Mouse (Mus musculus) thymus, postnatal 14 days (tissue): ENCODE data around the gene Grm1.

Source experiments
- DNase-seq: peaks from one replicate; pipeline ENCODE4 v3.0.0; 2021

The Grm1 gene

DNA sequence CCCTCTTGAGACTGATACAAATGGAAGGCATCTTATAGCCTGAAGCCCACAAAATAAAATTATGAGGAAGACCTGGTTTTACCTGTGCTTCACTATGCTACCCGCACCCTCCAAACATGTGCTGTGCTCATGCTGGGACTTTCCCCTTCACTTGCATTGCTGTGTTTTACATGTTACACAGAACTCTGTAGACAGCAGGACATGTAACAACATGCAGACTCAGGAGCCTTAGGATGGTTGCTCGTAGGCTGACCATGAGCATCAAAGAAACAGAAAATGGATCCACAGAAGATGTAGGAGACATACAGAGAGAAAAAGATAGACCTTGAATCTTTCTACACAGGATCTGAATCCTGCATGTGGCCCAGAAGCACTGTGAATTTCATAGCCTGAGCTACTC is 371.8 kb downstream of the Grm1 start:
- DNase-seq: no peak

GRCm38 (mm10) chr10:10708031-10708430 is 374.1 kb downstream of the Grm1 start:
- no peak for DNase-seq

DNA sequence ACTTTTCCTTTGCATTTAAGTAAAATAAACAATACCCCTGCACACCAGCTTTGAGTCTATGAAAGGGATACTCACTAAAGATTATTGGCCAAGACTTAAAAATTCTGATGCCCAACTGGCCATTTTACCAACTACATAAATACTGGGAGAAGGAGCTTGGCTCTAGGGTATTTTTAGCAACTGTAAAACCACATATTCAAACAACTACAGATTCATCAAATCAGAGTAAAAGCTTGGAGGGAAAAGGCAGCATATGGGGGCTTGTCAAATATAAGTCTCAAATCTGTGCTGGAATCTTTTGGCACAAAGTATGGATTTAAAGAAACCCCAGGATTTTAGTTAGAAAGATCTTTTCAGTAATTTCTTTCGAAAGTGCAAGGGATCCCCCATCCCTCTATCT is 380.8 kb downstream of the Grm1 start:
- DNase-seq: no peak

DNA sequence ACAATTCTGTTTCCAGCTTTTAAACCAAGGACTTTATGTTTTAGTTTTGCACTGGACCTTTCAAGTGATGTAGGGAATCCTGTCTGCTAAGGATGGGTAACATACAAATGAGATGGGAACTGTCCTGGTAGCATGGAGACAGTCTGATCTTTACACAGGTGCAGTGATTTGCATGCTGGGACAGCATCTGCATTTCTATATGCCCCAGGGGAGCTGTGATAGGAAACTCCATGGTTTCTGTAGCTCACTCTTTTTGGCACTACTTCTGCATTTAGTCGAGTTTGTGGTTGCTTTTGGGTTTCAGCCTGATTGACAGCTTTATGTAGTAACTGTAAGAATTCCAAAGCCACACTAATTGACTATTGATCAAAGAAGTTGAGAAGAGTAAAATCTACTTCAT is 381.3 kb downstream of the Grm1 start:
- no peak for DNase-seq

DNA sequence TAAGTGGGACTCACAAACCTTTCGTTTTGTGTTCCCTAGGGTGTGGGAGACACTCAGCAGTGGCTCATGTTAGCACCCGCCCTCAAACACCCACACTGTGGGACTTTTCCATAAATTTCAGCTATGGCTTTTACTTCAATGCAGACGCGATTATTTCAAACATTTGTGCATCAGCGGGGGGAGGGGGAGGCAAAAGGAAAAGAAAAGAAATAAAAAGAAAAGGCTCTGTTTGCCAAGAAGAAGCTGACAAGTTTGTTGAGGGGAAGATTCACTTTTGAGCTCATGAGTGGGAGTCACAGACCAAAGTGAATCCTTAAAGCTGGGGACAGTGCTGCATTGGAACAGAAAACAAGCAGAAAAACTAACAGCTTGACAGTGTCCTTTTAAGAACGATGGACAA is 384.7 kb downstream of the Grm1 start:
- no peak for DNase-seq

DNA sequence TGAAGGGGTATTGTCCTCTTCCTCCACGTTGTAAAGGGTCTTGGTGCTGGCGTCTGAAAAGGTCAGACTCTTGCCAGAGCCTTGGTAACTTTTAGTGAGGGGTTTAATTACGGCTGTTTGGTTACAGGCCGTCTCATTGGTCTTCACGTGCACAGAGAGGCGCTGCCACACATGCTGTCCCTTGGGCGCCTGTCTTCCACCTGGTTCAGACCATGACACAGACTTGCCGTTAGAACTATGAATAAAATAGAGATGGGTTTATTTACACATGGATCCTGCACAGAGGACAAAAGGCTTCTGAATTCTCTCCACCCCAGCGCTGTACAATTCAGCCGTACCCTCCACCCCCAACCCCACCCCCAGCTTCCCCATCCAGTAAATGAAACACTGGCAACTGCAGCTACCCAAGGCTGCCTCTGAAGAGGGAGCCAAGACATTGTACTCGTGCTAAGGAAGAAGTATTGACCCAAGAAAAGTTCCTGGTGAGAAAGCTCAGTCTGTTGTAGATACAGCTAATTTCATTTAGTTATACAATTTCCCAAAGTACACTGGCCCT is 392.4 kb downstream of the Grm1 start:
- DNase-seq: no peak

DNA sequence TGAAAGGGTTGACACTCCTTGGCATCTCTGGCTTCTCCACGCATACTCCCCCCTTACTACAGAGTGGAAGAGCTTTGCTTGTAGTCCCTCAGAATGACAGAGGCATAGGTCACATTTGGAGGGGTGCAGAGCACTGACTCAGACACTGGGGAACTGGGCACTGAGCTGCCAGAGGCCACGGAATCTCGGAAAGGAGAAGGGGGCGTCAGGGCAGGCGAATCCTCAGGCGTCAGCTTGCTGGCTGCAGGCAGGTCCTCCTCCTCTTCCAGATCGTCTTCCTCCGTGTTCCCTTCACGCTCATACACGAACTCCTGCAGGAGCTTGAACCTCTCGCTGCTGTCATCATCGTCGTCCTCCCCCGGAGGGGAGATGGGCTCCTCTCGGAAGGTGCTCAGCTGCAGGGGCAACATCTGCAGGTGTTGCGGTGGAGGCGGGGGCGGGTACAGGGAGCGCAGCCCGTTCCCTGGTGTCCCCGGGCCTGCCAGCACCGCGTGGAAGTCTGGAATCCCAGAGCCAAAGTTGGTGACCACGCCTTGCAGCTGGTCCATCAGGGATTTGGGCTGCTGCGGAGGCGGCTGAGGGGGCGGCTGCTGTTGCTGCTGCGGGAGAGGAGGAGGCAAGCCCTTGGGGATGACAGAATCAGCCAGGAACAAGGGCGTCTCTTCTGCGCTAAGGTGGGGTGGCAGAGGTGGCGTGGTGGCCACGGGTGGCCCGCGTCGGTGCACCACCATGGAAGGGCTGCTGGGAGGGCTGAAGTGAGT is 393.1 kb downstream of the Grm1 start:
- no peak for DNase-seq

- DNase-seq: no peak
These were observed 401.1 kb downstream of the Grm1 start, which contains the start of gene Gm10944 for GRCm38 (mm10) chr10:10681048-10681447. Gene Gm10944, plus strand, starts transcription at chr10:10681348.

DNA sequence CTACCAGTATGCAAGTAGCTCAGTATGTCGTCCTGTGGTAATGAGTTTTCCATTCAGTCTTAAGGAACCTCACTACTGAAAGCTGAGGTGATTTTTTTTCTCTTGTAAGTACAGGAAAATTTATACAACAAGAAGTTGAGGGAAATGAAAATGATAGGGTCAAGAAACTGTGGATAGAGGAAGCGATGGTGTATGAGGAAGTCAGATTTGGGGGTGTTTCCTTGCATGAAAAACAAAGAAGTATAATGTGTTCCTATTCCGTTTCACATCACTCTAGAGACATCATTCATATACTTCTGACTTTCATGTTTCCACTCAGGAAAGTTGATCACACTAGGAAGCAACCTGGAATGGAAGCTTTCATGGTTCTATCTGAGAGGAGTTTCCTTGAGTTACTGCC is 422.2 kb downstream of the Grm1 start:
- DNase-seq: no peak

DNA sequence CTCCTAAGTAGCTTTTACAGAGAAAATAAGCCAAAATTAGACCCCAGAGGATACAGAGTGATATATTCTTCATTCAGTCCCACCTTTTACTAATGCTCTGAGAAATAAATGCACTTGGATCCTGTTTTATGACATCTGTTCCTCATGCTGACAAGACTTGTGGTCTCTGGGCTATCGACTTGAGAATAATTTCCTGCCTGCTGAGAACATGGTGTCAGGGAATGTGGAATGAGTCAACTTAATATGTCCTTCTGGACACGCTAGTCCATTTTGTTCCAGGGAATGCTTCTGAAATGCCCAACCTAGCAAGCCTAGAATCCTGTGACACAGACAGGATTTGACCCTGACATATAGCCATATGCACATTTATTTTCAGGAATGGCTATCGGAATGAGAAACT is 423.0 kb downstream of the Grm1 start:
- DNase-seq: no peak

- no peak for DNase-seq
These were observed 425.5 kb downstream of the Grm1 start for GRCm38 (mm10) chr10:10656621-10657020.

GRCm38 (mm10) chr10:10655991-10656390 is 426.2 kb downstream of the Grm1 start:
- DNase-seq: no peak
